Mouse (Mus musculus) stomach, embryonic 14.5 days (tissue): Measurements from ENCODE around the gene Naa35. TPM values are rescaled to one million over a fixed set of nuclear protein-coding genes. Genes with fewer than 3 reads are reported as not detected.
"Not testable (repeated sequence)": the region's sequence is repeated elsewhere in the genome, so short reads cannot be mapped to it uniquely, and the experiment has no call there.

ENCODE experiments used
- ATAC-seq: fragments of 200-750 bp; cut with Nextera tagmentation; 2 replicates; pipeline ENCODE4 v1.8.0; 2017; ENCODE audit warnings: low read depth, moderate TSS enrichment; ENCODE audit not compliant: insufficient number of reproducible peaks, insufficient read depth, low FRiP score
- H3K27ac ChIP-seq: fragments of 300-500 bp; sonication (generic); 2 replicates; pipeline ENCODE4 v1.5.1; 2014; ENCODE audit warnings: mild to moderate bottlenecking, low read length, moderate library complexity, mixed read lengths
- H3K27me3 ChIP-seq: fragments of 300-500 bp; sonication (generic); 2 replicates; pipeline ENCODE4 v1.6.1; 2014; ENCODE audit warnings: low read length, control low read depth, mixed read lengths; ENCODE audit not compliant: control insufficient read depth, insufficient read depth
- H3K36me3 ChIP-seq: fragments of 300-500 bp; sonication (generic); 2 replicates; pipeline ENCODE4 v1.6.1; 2014; ENCODE audit warnings: mild to moderate bottlenecking, control low read depth, low read length, moderate library complexity, mixed read lengths; ENCODE audit not compliant: control insufficient read depth, insufficient read depth
- H3K4me1 ChIP-seq: fragments of 300-500 bp; sonication (generic); 2 replicates; pipeline ENCODE4 v1.6.1; 2014; ENCODE audit warnings: low read length, control low read depth, mixed read lengths; ENCODE audit not compliant: control insufficient read depth, insufficient read depth
- H3K4me2 ChIP-seq: fragments of 300-500 bp; sonication (generic); replicated peaks from 2 replicates; pipeline ENCODE4 v1.6.1; 2014; ENCODE audit warnings: low read depth, low read length, control low read depth
- H3K4me3 ChIP-seq: fragments of 300-500 bp; sonication (generic); 2 replicates; pipeline ENCODE4 v1.5.1; 2014; ENCODE audit warnings: low read depth, low read length, control low read depth
- H3K9ac ChIP-seq: fragments of 300-500 bp; sonication (generic); replicated peaks from 2 replicates; pipeline ENCODE4 v1.6.1; 2014; ENCODE audit warnings: low read depth, mild to moderate bottlenecking, control low read depth, low read length, moderate library complexity, mixed read lengths
- H3K9me3 ChIP-seq: fragments of 300-500 bp; sonication (generic); 2 replicates; pipeline ENCODE4 v1.6.1; 2016; ENCODE audit warnings: low read depth, low read length, control low read depth; ENCODE audit not compliant: control insufficient read depth
- WGBS: fragments of 180-500 bp; shearing (Covaris S2); extraction: QIAGEN DNeasy Blood & Tissue Kit; methylation state at CpG from one replicate; pipeline ENCODE4 v1.1.7; 2014; 5-methylcytosine and 5-hydroxymethylcytosine counted together
- polyA plus RNA-seq: library from polyadenylated mRNA; unstranded; fragments of >200 nt; fragmentation: Nextera tagmentation; extraction: Ambion mirVana; gene quantifications from 2 replicates; pipeline ENCODE4 v1.2.1, GENCODE M21; 2014

Gene Naa35
- polyA plus RNA-seq, 1 experiment from 2014 or later, result 99.1 TPM

DNA sequence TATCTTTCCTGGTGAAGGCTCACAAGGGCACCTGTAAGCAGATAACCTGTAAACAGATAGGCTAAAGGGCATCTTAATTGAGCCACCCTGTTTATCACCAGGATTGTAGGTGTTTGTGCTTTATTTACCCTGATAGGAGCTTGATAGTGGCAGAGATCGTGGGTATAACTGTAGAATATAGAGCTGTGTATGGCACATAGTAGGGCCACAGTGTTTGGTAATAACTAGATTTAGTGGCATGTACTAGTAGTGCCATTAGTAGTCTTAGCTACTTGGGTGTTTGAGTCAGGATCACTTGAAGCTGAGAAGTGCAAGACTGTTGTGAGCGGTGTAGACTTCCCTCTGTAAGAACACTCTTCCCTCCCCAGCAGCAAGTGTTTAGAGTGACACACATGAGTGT, 2.1 kb downstream of the Naa35 start:
- Histone ChIP-seq H3K36me3 (peaks cover 19% of the 10 kb centered on the region), H3K4me1 (peaks cover 16% of the 10 kb centered on the region; the same call in 1 of the 2 replicates), H3K9me3 (no peaks in the 10 kb centered on the region), H3K9ac (no peak overlapping the region), H3K27me3 (no peaks in the 10 kb centered on the region), H3K4me3 (no peak overlapping the region), H3K27ac (no peak overlapping the region), H3K4me2 (peak overlapping the region; percentile 70; the same call in 1 of the 2 replicates)
- ATAC-seq, result no peak
- WGBS, result 93% methylated on average over 2 of the region's 2 CpGs

DNA sequence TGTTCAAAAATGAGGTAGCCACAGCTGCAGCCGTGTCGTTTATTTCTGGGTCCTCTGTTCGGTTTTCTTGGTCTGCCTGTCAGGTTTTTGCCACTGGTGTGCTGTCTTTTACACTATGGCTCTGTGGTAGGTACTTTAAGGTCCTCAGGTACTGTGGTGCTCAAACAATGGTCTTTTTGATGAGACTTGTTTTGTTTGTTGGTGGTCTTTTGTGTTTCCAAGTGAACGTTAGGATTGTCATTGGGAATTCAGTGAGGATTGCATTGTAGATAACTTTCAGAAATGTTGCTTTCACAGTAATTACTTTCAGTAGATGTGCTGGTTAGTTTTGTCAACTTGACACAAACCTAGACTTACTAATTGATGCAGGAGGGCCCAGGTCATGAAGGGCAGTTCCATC, 4.6 kb downstream of the Naa35 start:
- no peaks in the 10 kb centered on the region for H3K27me3 ChIP-seq
- no peak for ATAC-seq
- no peak overlapping the region for H3K4me2 ChIP-seq
- no peak overlapping the region for H3K9ac ChIP-seq
- no peak overlapping the region for H3K4me3 ChIP-seq
- peaks cover 22% of the 10 kb centered on the region for H3K36me3 ChIP-seq
- H3K4me1 ChIP-seq, result peaks cover 13% of the 10 kb centered on the region; the same call in 1 of the 2 replicates
- no peaks in the 10 kb centered on the region for H3K9me3 ChIP-seq
- H3K27ac ChIP-seq, result no peak overlapping the region
- 84% methylated on average over 4 of the region's 4 CpGs for WGBS

DNA sequence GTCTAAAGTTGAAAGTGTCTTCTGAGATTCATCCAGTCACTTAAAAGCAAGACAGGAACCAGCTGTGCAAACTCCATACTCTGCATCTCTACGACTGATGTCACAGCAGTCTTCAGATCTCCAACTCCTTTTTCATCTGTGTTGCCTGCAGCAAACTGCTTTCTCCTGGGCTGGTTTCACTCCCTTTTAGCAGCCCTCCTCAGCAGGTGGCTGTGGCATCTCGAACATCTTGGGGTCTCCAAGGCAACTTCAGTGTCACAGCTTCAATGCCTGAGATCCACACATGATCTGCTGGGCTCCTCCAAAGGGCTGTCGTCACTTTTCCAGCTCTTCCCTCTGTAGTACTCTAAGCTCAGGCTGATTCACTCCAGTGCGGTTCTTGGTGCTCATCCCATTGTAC, 5.6 kb downstream of the Naa35 start:
- WGBS, result 80% methylated on average over 4 of the region's 4 CpGs
- no peaks in the 10 kb centered on the region for H3K27me3 ChIP-seq
- H3K36me3 ChIP-seq, result peaks cover 27% of the 10 kb centered on the region
- H3K9ac ChIP-seq, result no peak overlapping the region
- no peak overlapping the region for H3K4me3 ChIP-seq
- H3K27ac ChIP-seq, result no peak overlapping the region
- no peaks in the 10 kb centered on the region for H3K9me3 ChIP-seq
- no peak for ATAC-seq
- no peak overlapping the region for H3K4me2 ChIP-seq
- H3K4me1 ChIP-seq, result peaks cover 13% of the 10 kb centered on the region; the same call in 1 of the 2 replicates

DNA sequence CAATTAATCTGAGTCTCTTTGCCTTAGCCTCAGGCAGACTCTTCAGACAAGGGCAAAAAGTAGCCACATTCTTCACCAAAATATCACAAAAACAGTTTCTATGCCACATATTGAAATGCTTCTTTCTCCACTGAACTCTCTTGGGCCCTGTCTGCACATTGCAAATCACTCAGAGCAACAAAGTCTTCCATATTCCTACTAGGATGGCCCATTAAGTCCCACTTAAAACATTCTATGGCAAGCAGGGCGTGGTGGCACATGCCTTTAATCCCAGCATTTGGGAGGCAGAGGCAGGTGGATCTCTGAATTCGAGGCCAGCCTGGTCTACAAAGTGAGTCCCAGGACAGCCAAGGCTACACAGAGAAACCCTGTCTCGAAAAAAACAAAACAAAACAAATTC, 7.0 kb downstream of the Naa35 start:
- not testable (repeated sequence) for H3K9me3 ChIP-seq, H3K27ac ChIP-seq, H3K4me1 ChIP-seq, H3K27me3 ChIP-seq, H3K9ac ChIP-seq, H3K4me3 ChIP-seq, ATAC-seq, H3K4me2 ChIP-seq
- 92% methylated on average over 3 of the region's 3 CpGs for WGBS
- H3K36me3 ChIP-seq, result peaks cover 30% of the 10 kb centered on the region

DNA sequence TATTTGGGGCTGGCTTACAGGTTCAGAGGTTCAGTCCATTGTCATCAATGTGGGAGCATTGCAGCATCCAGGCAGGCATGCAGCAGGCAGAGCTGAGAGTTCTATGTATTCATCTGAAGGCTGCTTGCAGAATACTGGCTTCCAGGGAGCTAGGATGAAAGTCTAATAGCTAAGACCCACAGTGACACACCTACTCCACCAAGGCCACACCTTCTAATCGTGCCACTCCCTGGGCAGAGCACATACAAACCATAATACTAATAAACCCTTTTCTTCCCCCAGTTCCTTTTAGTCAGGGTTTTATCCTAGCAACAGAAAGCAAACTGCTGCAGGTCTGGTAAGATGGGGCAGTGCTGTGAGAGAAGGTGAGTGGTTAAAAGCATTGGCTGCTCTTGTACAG, 7.6 kb downstream of the Naa35 start:
- Histone ChIP-seq H3K4me3 (no peak overlapping the region), H3K4me2 (no peak overlapping the region), H3K36me3 (peaks cover 30% of the 10 kb centered on the region), H3K9me3 (no peaks in the 10 kb centered on the region), H3K4me1 (0 out of 2 replicates have a peak, but pooled peaks cover 2% of the 10 kb centered on the region), H3K9ac (no peak overlapping the region), H3K27me3 (no peaks in the 10 kb centered on the region), H3K27ac (no peak overlapping the region)
- no peak for ATAC-seq
- 83% methylated on average over 1 of the region's 1 CpGs for WGBS

DNA sequence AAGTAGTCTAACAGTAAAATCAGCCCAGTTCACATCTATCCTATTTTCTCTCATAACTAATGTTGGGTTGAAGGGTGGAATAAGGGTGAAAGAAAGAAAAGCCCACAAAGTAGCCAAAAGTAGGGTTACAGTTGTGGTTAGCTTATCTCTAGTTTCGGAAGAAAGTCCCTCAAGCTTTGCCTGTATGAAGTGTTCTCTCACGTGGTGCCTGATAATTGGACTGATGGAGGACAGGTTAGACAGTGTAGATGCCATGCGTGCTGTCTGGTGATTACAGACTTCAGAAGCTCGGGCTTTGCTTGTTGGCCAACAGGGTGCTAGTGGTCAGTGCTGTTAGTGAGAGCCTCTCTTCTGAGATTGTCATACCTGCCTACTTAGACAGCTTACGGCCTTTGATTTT, 18.0 kb downstream of the Naa35 start:
- ATAC-seq, result no peak
- H3K4me3 ChIP-seq, result no peak overlapping the region
- no peaks in the 10 kb centered on the region for H3K4me1 ChIP-seq
- WGBS, result 92% methylated on average over 5 of the region's 5 CpGs
- no peak overlapping the region for H3K4me2 ChIP-seq
- H3K27ac ChIP-seq, result no peak overlapping the region
- H3K9ac ChIP-seq, result no peak overlapping the region
- H3K9me3 ChIP-seq, result no peaks in the 10 kb centered on the region
- no peaks in the 10 kb centered on the region for H3K27me3 ChIP-seq
- peaks cover 56% of the 10 kb centered on the region for H3K36me3 ChIP-seq

DNA sequence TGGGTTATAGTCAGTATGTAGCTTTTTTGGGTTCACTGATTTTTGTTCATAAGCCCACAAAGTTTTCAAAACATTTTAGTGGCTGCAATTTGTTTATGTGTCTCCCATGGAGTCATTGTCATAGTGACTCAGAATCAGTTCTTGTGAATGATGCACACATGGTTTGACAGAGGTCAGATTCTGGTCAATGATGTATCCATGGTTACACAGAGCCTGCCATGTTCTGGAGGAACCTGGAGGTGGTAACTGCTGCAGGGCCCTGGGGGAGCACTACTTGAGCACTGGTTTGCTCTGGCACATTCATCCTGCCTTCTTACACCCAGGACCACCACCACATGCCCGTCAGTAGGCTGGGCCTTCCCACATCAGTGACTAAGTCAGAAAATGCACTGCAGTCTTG, 19.5 kb downstream of the Naa35 start:
- H3K4me1 ChIP-seq, result no peaks in the 10 kb centered on the region
- no peak overlapping the region for H3K27ac ChIP-seq
- no peaks in the 10 kb centered on the region for H3K27me3 ChIP-seq
- H3K4me2 ChIP-seq, result no peak overlapping the region
- no peak for ATAC-seq
- H3K9ac ChIP-seq, result no peak overlapping the region
- no peak overlapping the region for H3K4me3 ChIP-seq
- H3K36me3 ChIP-seq, result peaks cover 64% of the 10 kb centered on the region
- no peaks in the 10 kb centered on the region for H3K9me3 ChIP-seq
- 86% methylated on average over 1 of the region's 1 CpGs for WGBS

DNA sequence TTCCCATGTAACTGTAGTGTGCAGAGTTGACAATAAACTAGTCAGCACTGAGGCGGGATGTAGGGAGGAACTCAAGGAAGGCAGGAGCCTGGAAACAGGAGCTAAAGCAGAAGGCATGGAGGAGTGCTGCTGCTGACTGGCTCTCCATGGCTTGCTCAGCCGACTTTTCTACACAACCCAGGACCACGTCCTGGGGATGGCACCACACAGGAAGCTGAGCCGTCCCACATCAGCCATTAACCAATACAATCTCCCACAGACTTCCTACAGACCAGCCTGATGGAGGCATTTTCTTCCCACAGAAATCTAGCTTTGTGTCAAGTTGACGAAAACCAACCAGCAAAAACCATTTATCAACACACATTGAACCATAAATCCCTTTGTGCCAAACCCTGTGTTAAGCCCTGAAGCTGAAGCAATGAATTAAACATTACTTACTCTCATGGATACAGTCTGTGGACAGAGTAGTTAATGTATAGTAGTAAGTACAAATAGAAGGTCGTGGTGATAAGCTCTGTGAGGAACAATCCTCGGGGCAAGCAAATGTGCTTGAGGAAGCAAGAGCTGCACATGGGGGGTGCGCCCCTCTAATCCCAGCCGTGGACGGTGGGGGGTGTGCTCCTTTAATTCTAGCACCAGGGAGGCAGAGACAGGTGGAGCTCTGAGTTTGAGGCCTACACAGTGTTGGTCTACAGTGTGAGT, 20.3 kb downstream of the Naa35 start:
- Histone ChIP-seq H3K9ac (no peak overlapping the region), H3K27ac (no peak overlapping the region), H3K9me3 (no peaks in the 10 kb centered on the region), H3K36me3 (peaks cover 64% of the 10 kb centered on the region), H3K4me2 (no peak overlapping the region), H3K27me3 (no peaks in the 10 kb centered on the region), H3K4me3 (no peak overlapping the region), H3K4me1 (no peaks in the 10 kb centered on the region)
- ATAC-seq, result peak; percentile 69; the same call in 1 of the 2 replicates
- 67% methylated on average over 10 of the region's 10 CpGs for WGBS

DNA sequence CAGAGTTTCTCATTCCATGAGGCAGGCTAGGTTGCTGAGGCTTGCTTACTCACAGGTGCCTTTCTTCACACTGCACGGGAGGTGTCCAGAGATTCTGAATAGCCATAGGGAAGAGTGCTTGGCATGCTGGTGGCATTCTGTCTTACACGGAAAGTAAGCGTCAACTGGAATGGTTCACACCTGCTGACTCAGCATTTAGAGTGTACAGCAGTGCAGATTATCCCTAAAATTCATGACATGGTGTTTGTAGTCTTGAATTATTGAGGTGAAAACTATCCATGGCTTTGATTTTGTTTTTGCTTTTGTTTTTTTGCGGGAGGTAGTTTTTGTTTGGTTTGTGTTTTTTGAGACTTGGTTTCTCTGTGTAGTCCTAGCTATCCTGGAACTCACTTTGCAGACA, 24.8 kb downstream of the Naa35 start:
- no peak overlapping the region for H3K4me2 ChIP-seq
- no peak overlapping the region for H3K27ac ChIP-seq
- no peak for ATAC-seq
- H3K9ac ChIP-seq, result no peak overlapping the region
- no peaks in the 10 kb centered on the region for H3K9me3 ChIP-seq
- H3K4me3 ChIP-seq, result no peak overlapping the region
- H3K36me3 ChIP-seq, result peaks cover 64% of the 10 kb centered on the region
- no peaks in the 10 kb centered on the region for H3K4me1 ChIP-seq
- no peaks in the 10 kb centered on the region for H3K27me3 ChIP-seq
- 91% methylated on average over 4 of the region's 4 CpGs for WGBS
